Mouse (Mus musculus): ENCODE measurements around the gene Letm1. TPM values are rescaled to one million over a fixed set of nuclear protein-coding genes. Genes with fewer than 3 reads are reported as not detected.

Letm1 gene
- polyA plus RNA-seq (2015; fragmentation: Nextera tagmentation; extraction: Ambion mirVana): 43.6 and 48.2 TPM in 2 replicates

- ATAC-seq (ENCODE audit: low FRiP score, low read depth): peak; percentile 100
Measured at GRCm38 (mm10) chr5:33782345-33782998, at the start of gene Letm1. Gene Letm1, minus strand, starts transcription at chr5:33782817.

GRCm38 (mm10) chr5:33830832-33831231 is 48.2 kb upstream of the Letm1 start:
- Histone ChIP-seq H3K4me3 (no peak overlapping the region), H3K27ac (no peak overlapping the region), H3K4me2 (replicated peaks) (no peak overlapping the region), H3K4me1 (0 out of 2 replicates have a peak, but pooled peaks cover 3% of the 10 kb centered on the region), H3K27me3 (no peaks in the 10 kb centered on the region), H3K36me3 (peaks cover 3% of the 10 kb centered on the region; the same call in 1 of the 2 replicates), H3K9me3 (no peaks in the 10 kb centered on the region), H3K9ac (no peak overlapping the region)
- WGBS: 68% methylated on average over 1 of the region's 1 CpGs
- ATAC-seq (ENCODE audit: low FRiP score, low read depth): no peak

More at GRCm38 (mm10) chr5:33782345-33782998, at the start of gene Letm1:
- Histone ChIP-seq H3K4me1 (peaks cover 23% of the 10 kb centered on the region), H3K4me2 (replicated peaks) (peak within 1 kb of the TSS; percentile 93), H3K27me3 (no peaks in the 10 kb centered on the region), H3K36me3 (peaks cover 9% of the 10 kb centered on the region; the same call in 1 of the 2 replicates), H3K4me3 (peak within 1 kb of the TSS; percentile 89), H3K27ac (peak within 1 kb of the TSS; percentile 81), H3K9ac (peak within 1 kb of the TSS; percentile 90), H3K9me3 (no peaks in the 10 kb centered on the region)
- under 1% methylated on average over 65 of the region's 65 CpGs for WGBS

GRCm38 (mm10) chr5:33829958-33830357 is 47.3 kb upstream of the Letm1 start:
- Histone ChIP-seq H3K9ac (no peak overlapping the region), H3K4me3 (no peak overlapping the region), H3K9me3 (no peaks in the 10 kb centered on the region), H3K36me3 (peaks cover 3% of the 10 kb centered on the region; the same call in 1 of the 2 replicates), H3K4me1 (peaks cover 3% of the 10 kb centered on the region; the same call in 1 of the 2 replicates), H3K27ac (no peak overlapping the region), H3K27me3 (no peaks in the 10 kb centered on the region), H3K4me2 (replicated peaks) (no peak overlapping the region)
- no peak for ATAC-seq (ENCODE audit: low FRiP score, low read depth)
- 92% methylated on average over 3 of the region's 3 CpGs for WGBS

- 65% methylated on average over 8 of the region's 8 CpGs for WGBS
- 0 out of 2 replicates have a peak, but pooled peaks cover 3% of the 10 kb centered on the region for H3K36me3 ChIP-seq
- H3K4me2 ChIP-seq (replicated peaks): no peak overlapping the region
- H3K27ac ChIP-seq: no peak overlapping the region
- no peaks in the 10 kb centered on the region for H3K9me3 ChIP-seq
- H3K4me3 ChIP-seq: no peak overlapping the region
- H3K9ac ChIP-seq: no peak overlapping the region
- no peak for ATAC-seq (ENCODE audit: low FRiP score, low read depth)
- peaks cover 11% of the 10 kb centered on the region for H3K4me1 ChIP-seq
- no peaks in the 10 kb centered on the region for H3K27me3 ChIP-seq
Measured at GRCm38 (mm10) chr5:33828107-33828506, 45.5 kb upstream of the Letm1 start.

- Histone ChIP-seq H3K4me2 (replicated peaks) (no peak overlapping the region), H3K27ac (no peak overlapping the region), H3K4me3 (no peak overlapping the region), H3K27me3 (no peaks in the 10 kb centered on the region), H3K9ac (no peak overlapping the region), H3K9me3 (no peaks in the 10 kb centered on the region), H3K36me3 (no peaks in the 10 kb centered on the region), H3K4me1 (peaks cover 20% of the 10 kb centered on the region)
- no peak for ATAC-seq (ENCODE audit: low FRiP score, low read depth)
Measured at GRCm38 (mm10) chr5:33826001-33826400, 43.4 kb upstream of the Letm1 start.

GRCm38 (mm10) chr5:33822456-33822855 is 39.8 kb upstream of the Letm1 start:
- Histone ChIP-seq H3K9me3 (no peaks in the 10 kb centered on the region), H3K36me3 (no peaks in the 10 kb centered on the region), H3K4me1 (peaks cover 33% of the 10 kb centered on the region), H3K27me3 (no peaks in the 10 kb centered on the region), H3K4me3 (peak overlapping the region; percentile 100), H3K27ac (no peak overlapping the region), H3K4me2 (replicated peaks) (peak overlapping the region; percentile 70), H3K9ac (peak overlapping the region; percentile 53)
- 29% methylated on average over 3 of the region's 3 CpGs for WGBS
- ATAC-seq (ENCODE audit: low FRiP score, low read depth): no peak

GRCm38 (mm10) chr5:33821901-33822427 is 39.3 kb upstream of the Letm1 start:
- no peak for ATAC-seq (ENCODE audit: low FRiP score, low read depth)
- peak overlapping the region; percentile 70 for H3K4me2 ChIP-seq (replicated peaks)
- 47% methylated on average over 2 of the region's 2 CpGs for WGBS
- no peaks in the 10 kb centered on the region for H3K27me3 ChIP-seq
- H3K9me3 ChIP-seq: no peaks in the 10 kb centered on the region
- peak overlapping the region; percentile 100 for H3K4me3 ChIP-seq
- no peak overlapping the region for H3K27ac ChIP-seq
- peaks cover 33% of the 10 kb centered on the region for H3K4me1 ChIP-seq
- H3K36me3 ChIP-seq: no peaks in the 10 kb centered on the region
- peak overlapping the region; percentile 97 for H3K9ac ChIP-seq

- Histone ChIP-seq H3K4me1 (peaks cover 33% of the 10 kb centered on the region), H3K4me2 (replicated peaks) (peak overlapping the region; percentile 70), H3K9me3 (no peaks in the 10 kb centered on the region), H3K27ac (peak overlapping the region; percentile 97), H3K36me3 (no peaks in the 10 kb centered on the region), H3K9ac (peak overlapping the region; percentile 97), H3K4me3 (peak overlapping the region; percentile 100), H3K27me3 (no peaks in the 10 kb centered on the region)
- 0 out of 2 replicates have a peak, but pooled peaks have one; percentile 17 for ATAC-seq (ENCODE audit: low FRiP score, low read depth)
- whole genome bisulfite sequencing: under 1% methylated on average over 100 of the region's 121 CpGs
Measured at GRCm38 (mm10) chr5:33820733-33821621, 38.4 kb upstream of the Letm1 start.

- H3K27ac ChIP-seq: peak within 1 kb of the TSS; percentile 97
- no peaks in the 10 kb centered on the region for H3K27me3 ChIP-seq
- WGBS: under 1% methylated on average over 88 of the region's 136 CpGs
- H3K36me3 ChIP-seq: no peaks in the 10 kb centered on the region
- H3K4me3 ChIP-seq: peak within 1 kb of the TSS; percentile 100
- peaks cover 33% of the 10 kb centered on the region for H3K4me1 ChIP-seq
- H3K4me2 ChIP-seq (replicated peaks): peak within 1 kb of the TSS; percentile 82
- H3K9me3 ChIP-seq: no peaks in the 10 kb centered on the region
- peak within 1 kb of the TSS; percentile 97 for H3K9ac ChIP-seq
- ATAC-seq (ENCODE audit: low FRiP score, low read depth): peak; percentile 88
Measured at GRCm38 (mm10) chr5:33819876-33820732, 37.5 kb upstream of the Letm1 start, which contains the start of gene Nsd2. Gene Nsd2, plus strand, starts transcription at chr5:33820725.

- H3K9me3 ChIP-seq: no peaks in the 10 kb centered on the region
- H3K4me3 ChIP-seq: peak overlapping the region; percentile 100
- ATAC-seq (ENCODE audit: low FRiP score, low read depth): peak; percentile 25; the same call in 1 of the 2 replicates
- peak overlapping the region; percentile 82 for H3K4me2 ChIP-seq (replicated peaks)
- whole genome bisulfite sequencing: 22% methylated on average over 9 of the region's 9 CpGs
- H3K9ac ChIP-seq: peak overlapping the region; percentile 97
- no peaks in the 10 kb centered on the region for H3K27me3 ChIP-seq
- H3K27ac ChIP-seq: peak overlapping the region; percentile 91
- H3K4me1 ChIP-seq: peaks cover 28% of the 10 kb centered on the region
- H3K36me3 ChIP-seq: no peaks in the 10 kb centered on the region
Measured at GRCm38 (mm10) chr5:33819141-33819875, 36.7 kb upstream of the Letm1 start.

- Histone ChIP-seq H3K27me3 (no peaks in the 10 kb centered on the region), H3K9ac (no peak overlapping the region), H3K4me2 (replicated peaks) (no peak overlapping the region), H3K4me1 (peaks cover 22% of the 10 kb centered on the region), H3K4me3 (no peak overlapping the region), H3K27ac (no peak overlapping the region), H3K9me3 (no peaks in the 10 kb centered on the region), H3K36me3 (no peaks in the 10 kb centered on the region)
- ATAC-seq (ENCODE audit: low FRiP score, low read depth): no peak
- WGBS: 40% methylated on average over 5 of the region's 5 CpGs
Measured at GRCm38 (mm10) chr5:33818104-33818503, 35.5 kb upstream of the Letm1 start.
